Mouse (Mus musculus) thymus, postnatal 0 days (tissue): Measurements from ENCODE around the gene Lin52. TPM values are rescaled to one million over a fixed set of nuclear protein-coding genes. Genes with fewer than 3 reads are reported as not detected.

Experiments used
- DNase-seq: peaks from one replicate; pipeline ENCODE4 v3.0.0-alpha.2; 2015; ENCODE audit warnings: low spot score
- polyA plus RNA-seq: library from polyadenylated mRNA; unstranded; fragments of >200 nt; fragmentation: Nextera tagmentation; extraction: Ambion mirVana; gene quantifications from 2 replicates; pipeline ENCODE4 v1.2.1, GENCODE M21; 2015

Gene Lin52
- 22.3 and 24.2 TPM in 2 replicates for polyA plus RNA-seq

GRCm38 (mm10) chr12:84450718-84451646 is at the start of gene Lin52, which contains the start of gene Aldh6a1:
Lin52 (plus strand) TSS chr12:84451422.
Aldh6a1 (minus strand) TSS chr12:84451004.
- DNase-seq = peak; percentile 100

- no peak for DNase-seq
Measured at GRCm38 (mm10) chr12:84402923-84403322, 48.3 kb upstream of the Lin52 start.

- no peak for DNase-seq
Measured at GRCm38 (mm10) chr12:84404541-84404940, 46.7 kb upstream of the Lin52 start.

GRCm38 (mm10) chr12:84407259-84407658 is 44.0 kb upstream of the Lin52 start:
- DNase-seq = no peak

GRCm38 (mm10) chr12:84407874-84408818 is 43.1 kb upstream of the Lin52 start:
- peak; percentile 86 for DNase-seq

GRCm38 (mm10) chr12:84408819-84409507 is 42.3 kb upstream of the Lin52 start, which contains the start of the genes Entpd5 and Bbof1:
Entpd5 (minus strand) TSS chr12:84409029.
Bbof1 (plus strand) TSS chr12:84409071.
- peak; percentile 91 for DNase-seq

GRCm38 (mm10) chr12:84416834-84417604 is 34.2 kb upstream of the Lin52 start, which contains the start of gene Rnf113a2:
Rnf113a2 (plus strand) TSS chr12:84417196.
- DNase-seq = peak; percentile 94

- no peak for DNase-seq
Measured at GRCm38 (mm10) chr12:84417605-84417922, 33.7 kb upstream of the Lin52 start.

- no peak for DNase-seq
Measured at GRCm38 (mm10) chr12:84423990-84424389, 27.2 kb upstream of the Lin52 start.

GRCm38 (mm10) chr12:84429825-84430224 is 21.4 kb upstream of the Lin52 start:
- no peak for DNase-seq

GRCm38 (mm10) chr12:84438697-84439096 is 12.5 kb upstream of the Lin52 start:
- DNase-seq = no peak

GRCm38 (mm10) chr12:84442526-84442925 is 8.7 kb upstream of the Lin52 start:
- no peak for DNase-seq

- no peak for DNase-seq
Measured at GRCm38 (mm10) chr12:84447386-84447785, 3.8 kb upstream of the Lin52 start.

- no peak for DNase-seq
Measured at GRCm38 (mm10) chr12:84448181-84448580, 3.0 kb upstream of the Lin52 start.

GRCm38 (mm10) chr12:84449887-84450286 is 1.3 kb upstream of the Lin52 start:
- no peak for DNase-seq

GRCm38 (mm10) chr12:84450351-84450717 is 888 bp upstream of the Lin52 start:
- no peak for DNase-seq

- no peak for DNase-seq
Measured at GRCm38 (mm10) chr12:84451801-84452200, 579 bp downstream of the Lin52 start.

- DNase-seq = no peak
Measured at GRCm38 (mm10) chr12:84456911-84457310, 5.7 kb downstream of the Lin52 start.

- DNase-seq = no peak
Measured at GRCm38 (mm10) chr12:84459845-84460244, 8.6 kb downstream of the Lin52 start.

- no peak for DNase-seq
Measured at GRCm38 (mm10) chr12:84461416-84461815, 10.2 kb downstream of the Lin52 start.
